Mouse (Mus musculus): ENCODE results near the gene Apoa1.

Apoa1 gene

GRCm38 (mm10) chr9:46228491-46228890 lies at the start of gene Apoa1:
Gene Apoa1 (plus strand): TSS chr9:46228580.
- in situ Hi-C loops (cut with MboI, MseI), result loop anchor here in 1 of 2 experiments (5.0 kb wide), 1 partner anchor 1086 kb away; no protein-coding TSS in a partner anchor

- in situ Hi-C loops (cut with MboI, MseI), result no loop called here
Observed at GRCm38 (mm10) chr9:46178595-46178994, 49.8 kb upstream of the Apoa1 start.

- in situ Hi-C loops (cut with MboI, MseI), result no loop called here
Observed at GRCm38 (mm10) chr9:46181297-46181696, 47.1 kb upstream of the Apoa1 start.

- in situ Hi-C loops (cut with MboI, MseI), result no loop called here
Observed at GRCm38 (mm10) chr9:46184542-46184941, 43.8 kb upstream of the Apoa1 start.

- in situ Hi-C loops (cut with MboI, MseI), result no loop called here
Observed at GRCm38 (mm10) chr9:46185191-46185590, 43.2 kb upstream of the Apoa1 start.

- in situ Hi-C loops (cut with MboI, MseI), result no loop called here
Observed at GRCm38 (mm10) chr9:46186387-46186786, 42.0 kb upstream of the Apoa1 start.

GRCm38 (mm10) chr9:46188370-46188769 lies 40.0 kb upstream of the Apoa1 start:
- in situ Hi-C loops (cut with MboI, MseI), result no loop called here

- in situ Hi-C loops (cut with MboI, MseI), result no loop called here
Observed at GRCm38 (mm10) chr9:46188956-46189355, 39.4 kb upstream of the Apoa1 start.

GRCm38 (mm10) chr9:46189381-46189780 lies 39.0 kb upstream of the Apoa1 start:
- in situ Hi-C loops (cut with MboI, MseI), result no loop called here

GRCm38 (mm10) chr9:46191234-46191633 lies 37.1 kb upstream of the Apoa1 start:
- in situ Hi-C loops (cut with MboI, MseI), result no loop called here

GRCm38 (mm10) chr9:46191644-46192043 lies 36.7 kb upstream of the Apoa1 start:
- in situ Hi-C loops (cut with MboI, MseI), result no loop called here

GRCm38 (mm10) chr9:46192642-46193041 lies 35.7 kb upstream of the Apoa1 start:
- in situ Hi-C loops (cut with MboI, MseI), result no loop called here

- in situ Hi-C loops (cut with MboI, MseI), result loop anchor here (5.0 kb wide), 2 partner anchors 198 to 203 kb away; no protein-coding TSS in a partner anchor
Observed at GRCm38 (mm10) chr9:46194809-46195208, 33.6 kb upstream of the Apoa1 start.

- in situ Hi-C loops (cut with MboI, MseI), result loop anchor here (5.0 kb wide), 2 partner anchors 199 to 204 kb away; no protein-coding TSS in a partner anchor
Observed at GRCm38 (mm10) chr9:46196699-46197169, 31.6 kb upstream of the Apoa1 start.

- in situ Hi-C loops (cut with MboI, MseI), result loop anchor here (5.0 kb wide), 2 partner anchors 201 to 206 kb away; no protein-coding TSS in a partner anchor
Observed at GRCm38 (mm10) chr9:46198461-46198860, 29.9 kb upstream of the Apoa1 start.

GRCm38 (mm10) chr9:46198936-46199335 lies 29.4 kb upstream of the Apoa1 start:
- in situ Hi-C loops (cut with MboI, MseI), result loop anchor here (5.0 kb wide), 2 partner anchors 202 to 207 kb away; no protein-coding TSS in a partner anchor

GRCm38 (mm10) chr9:46199609-46200008 lies 28.8 kb upstream of the Apoa1 start:
- in situ Hi-C loops (cut with MboI, MseI), result loop anchor here (5.0 kb wide), 2 partner anchors 202 to 207 kb away; no protein-coding TSS in a partner anchor

GRCm38 (mm10) chr9:46206834-46207500 lies 21.4 kb upstream of the Apoa1 start:
- in situ Hi-C loops (cut with MboI, MseI), result no loop called here

GRCm38 (mm10) chr9:46207501-46207869 lies 20.9 kb upstream of the Apoa1 start:
- in situ Hi-C loops (cut with MboI, MseI), result no loop called here

GRCm38 (mm10) chr9:46208401-46208974 lies 19.9 kb upstream of the Apoa1 start:
- in situ Hi-C loops (cut with MboI, MseI), result no loop called here

- in situ Hi-C loops (cut with MboI, MseI), result no loop called here
Observed at GRCm38 (mm10) chr9:46210473-46210872, 17.9 kb upstream of the Apoa1 start.

GRCm38 (mm10) chr9:46214276-46214675 lies 14.1 kb upstream of the Apoa1 start:
- in situ Hi-C loops (cut with MboI, MseI), result no loop called here

GRCm38 (mm10) chr9:46214946-46215337 lies 13.4 kb upstream of the Apoa1 start:
- in situ Hi-C loops (cut with MboI, MseI), result no loop called here
